Mouse (Mus musculus) small intestine, adult 2 months (tissue): Measurements from ENCODE around the gene Zbtb8os. TPM values are rescaled to one million over a fixed set of nuclear protein-coding genes. Genes with fewer than 3 reads are reported as not detected.
"Not testable (repeated sequence)": the region's sequence is repeated elsewhere in the genome, so short reads cannot be mapped to it uniquely, and the experiment has no call there.

Source experiments
- H3K27ac ChIP-seq: fragments of 200-500 bp; 2 replicates; pipeline ENCODE4 v1.5.1; 2012; ENCODE audit warnings: low read depth, low read length, control low read depth, inconsistent platforms; ENCODE audit not compliant: insufficient read depth
- H3K27me3 ChIP-seq: fragments of 200-500 bp; 2 replicates; pipeline ENCODE4 v1.6.1; 2012; ENCODE audit warnings: mild to moderate bottlenecking, moderate library complexity, low read length, inconsistent platforms; ENCODE audit not compliant: control insufficient read depth, insufficient read depth
- H3K36me3 ChIP-seq: fragments of 200-500 bp; 2 replicates; pipeline ENCODE4 v1.6.1; 2012; ENCODE audit warnings: mild to moderate bottlenecking, low read length, control low read depth, inconsistent platforms; ENCODE audit not compliant: control insufficient read depth, insufficient read depth
- H3K4me1 ChIP-seq: fragments of 200-500 bp; 2 replicates; pipeline ENCODE4 v1.6.1; 2012; ENCODE audit warnings: low read length, inconsistent platforms, mixed read lengths; ENCODE audit not compliant: control insufficient read depth, insufficient read depth, insufficient read length
- H3K4me3 ChIP-seq: fragments of 200-500 bp; 2 replicates; pipeline ENCODE4 v1.5.1; 2012; ENCODE audit warnings: low read depth, mild to moderate bottlenecking, control low read depth, inconsistent platforms, low read length, moderate library complexity
- CTCF ChIP-seq: fragments of 200-500 bp; IDR thresholded peaks from 2 replicates; pipeline ENCODE4 v1.5.1; 2012; ENCODE audit warnings: low read depth, mild to moderate bottlenecking, control low read depth, inconsistent platforms, low read length, moderate library complexity, mixed read lengths; ENCODE audit not compliant: insufficient replicate concordance, insufficient read length; ENCODE audit errors: extremely low read depth
- POLR2A ChIP-seq: fragments of 200-500 bp; IDR thresholded peaks from 2 replicates; pipeline ENCODE4 v1.6.1; 2012; ENCODE audit warnings: low read depth, mild to moderate bottlenecking, control low read depth, inconsistent platforms, low read length, moderate library complexity
- WGBS: fragments of 180-500 bp; shearing (Covaris S2); methylation state at CpG from one replicate; pipeline ENCODE4 v1.1.7; 2018; 5-methylcytosine and 5-hydroxymethylcytosine counted together
- polyA plus RNA-seq: library from polyadenylated mRNA; depleted of rRNA; stranded (reverse); fragments of >200 nt; gene quantifications from 2 replicates; pipeline ENCODE4 v1.2.3, GENCODE M21; 2012

Gene Zbtb8os
- polyA plus RNA-seq, 1 experiment: 9.6 TPM

DNA sequence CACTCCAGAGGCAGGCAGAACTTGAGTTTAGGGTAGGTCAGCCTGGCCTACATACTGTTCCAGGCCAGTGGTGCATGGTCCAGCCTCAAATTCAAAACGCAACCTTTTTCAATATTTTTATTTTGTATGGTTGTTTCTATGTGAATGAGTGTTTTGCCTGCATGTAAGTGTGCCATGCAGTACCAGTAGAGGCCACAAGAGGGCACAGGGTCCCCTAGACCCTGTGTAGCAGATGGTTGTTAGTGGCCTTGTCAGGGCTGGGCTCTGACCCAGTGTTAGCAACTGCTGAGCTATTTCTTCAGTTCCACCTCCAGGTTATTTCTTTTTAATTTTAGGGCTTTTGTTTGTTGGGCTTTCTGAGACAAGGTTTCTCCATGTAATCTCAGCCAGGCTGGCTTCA, 15.1 kb downstream of the Zbtb8os start:
- TF ChIP-seq POLR2A (no peak), CTCF (peak; percentile 97; the same call in 1 of the 2 replicates)
- WGBS: 12% methylated on average over 1 of the region's 1 CpGs
- Histone ChIP-seq H3K36me3 (peaks cover 19% of the 10 kb centered on the region), H3K27ac (no peak overlapping the region), H3K4me1 (peaks cover 2% of the 10 kb centered on the region; the same call in 1 of the 2 replicates), H3K4me3 (no peak overlapping the region), H3K27me3 (no peaks in the 10 kb centered on the region)

DNA sequence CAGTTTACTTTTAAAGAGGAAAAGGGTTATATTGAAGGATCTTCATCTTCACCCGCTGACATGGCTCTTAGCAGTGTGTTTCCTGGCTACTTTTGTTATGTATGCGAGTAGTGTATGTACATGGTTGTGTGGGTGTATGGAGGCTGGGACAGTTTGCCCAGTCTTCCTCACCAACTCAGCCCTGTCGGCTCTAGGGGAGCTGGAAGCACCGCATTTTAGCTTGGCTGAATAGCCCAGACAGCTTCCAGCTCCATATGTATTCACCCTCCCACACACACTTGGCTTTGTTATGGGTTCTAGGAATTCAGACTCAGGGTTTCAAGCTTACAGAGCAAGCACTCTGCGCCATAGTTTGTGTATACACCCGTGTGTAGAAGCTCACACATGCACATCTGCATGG, 15.6 kb downstream of the Zbtb8os start:
- H3K27ac ChIP-seq: no peak overlapping the region
- no peak overlapping the region for H3K4me3 ChIP-seq
- peaks cover 23% of the 10 kb centered on the region for H3K36me3 ChIP-seq
- TF ChIP-seq POLR2A: no peak
- no peak for TF ChIP-seq CTCF
- 72% methylated on average over 6 of the region's 6 CpGs for WGBS
- H3K27me3 ChIP-seq: no peaks in the 10 kb centered on the region
- H3K4me1 ChIP-seq: peaks cover 2% of the 10 kb centered on the region; the same call in 1 of the 2 replicates

DNA sequence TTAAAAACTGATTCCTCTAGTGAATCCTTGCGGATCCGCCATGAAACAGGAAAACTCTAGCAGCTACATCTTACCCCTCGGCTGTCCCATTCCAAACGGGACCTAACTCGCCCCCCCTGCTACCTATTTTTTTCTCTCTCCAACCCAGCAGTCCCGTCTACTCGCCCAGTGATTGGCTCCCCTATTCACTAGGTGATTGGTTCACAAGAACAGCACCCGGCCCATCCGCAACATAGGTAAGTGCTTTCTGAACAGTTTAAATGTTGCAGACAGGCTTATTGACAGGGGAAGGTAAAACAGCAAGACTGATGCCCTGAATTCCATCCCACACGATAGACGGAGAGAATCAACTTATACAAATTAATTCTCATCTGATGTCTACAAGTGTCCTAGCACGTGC, 17.7 kb downstream of the Zbtb8os start:
- peaks cover 37% of the 10 kb centered on the region for H3K36me3 ChIP-seq
- H3K4me1 ChIP-seq: no peaks in the 10 kb centered on the region
- no peaks in the 10 kb centered on the region for H3K27me3 ChIP-seq
- WGBS: 93% methylated on average over 12 of the region's 12 CpGs
- no peak overlapping the region for H3K27ac ChIP-seq
- no peak overlapping the region for H3K4me3 ChIP-seq
- TF ChIP-seq POLR2A (no peak), CTCF (no peak)

DNA sequence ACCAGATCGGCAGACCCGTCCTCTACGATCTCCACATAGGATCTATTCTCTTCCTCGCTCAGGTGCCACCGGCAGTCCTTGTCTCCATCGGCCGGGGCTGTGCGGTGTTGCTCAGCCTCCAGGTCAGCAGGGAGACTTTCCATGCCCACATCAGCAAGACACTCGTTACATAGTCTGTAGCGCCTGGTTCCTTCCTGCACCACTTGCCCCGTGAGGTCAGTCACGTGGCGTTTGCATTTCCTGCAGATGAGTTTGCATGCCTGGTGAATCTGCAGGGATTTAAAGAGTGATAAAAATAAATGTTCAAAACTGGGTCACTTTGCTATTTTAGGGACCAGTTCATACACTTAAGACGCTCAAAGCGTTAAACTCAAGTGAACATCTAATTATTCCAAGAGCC, 18.7 kb downstream of the Zbtb8os start:
- H3K4me1 ChIP-seq: no peaks in the 10 kb centered on the region
- H3K27ac ChIP-seq: no peak overlapping the region
- no peak overlapping the region for H3K4me3 ChIP-seq
- TF ChIP-seq CTCF (no peak), POLR2A (no peak)
- no peaks in the 10 kb centered on the region for H3K27me3 ChIP-seq
- 83% methylated on average over 15 of the region's 15 CpGs for WGBS
- peaks cover 37% of the 10 kb centered on the region for H3K36me3 ChIP-seq

DNA sequence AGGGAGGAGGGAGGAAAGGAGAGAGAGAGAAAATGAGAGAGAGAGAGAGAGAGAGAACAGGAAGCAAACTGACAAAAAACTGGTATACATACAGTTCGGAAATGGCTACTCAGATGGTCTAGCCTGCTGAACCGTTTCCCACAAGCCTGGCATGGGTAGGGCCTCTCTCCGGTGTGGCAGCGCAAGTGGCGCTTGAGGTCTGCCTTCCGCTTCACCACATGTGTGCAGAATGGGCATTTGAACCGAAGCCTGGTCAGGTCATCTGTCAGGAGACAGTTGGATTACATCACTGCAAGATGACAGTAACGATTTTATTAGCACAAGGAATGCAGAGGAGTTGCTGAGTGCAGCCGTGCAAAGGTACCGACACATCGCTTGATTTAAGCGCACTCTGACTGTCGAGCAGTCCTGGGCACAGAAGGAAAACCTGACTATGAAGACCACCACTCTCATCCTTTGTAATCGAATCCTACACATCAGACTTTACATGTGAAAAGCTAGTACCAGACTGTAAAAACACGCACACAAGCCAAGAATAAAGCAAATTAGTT, 22.2 kb downstream of the Zbtb8os start:
- no peak overlapping the region for H3K4me3 ChIP-seq
- H3K27ac ChIP-seq: no peak overlapping the region
- WGBS: 82% methylated on average over 15 of the region's 15 CpGs
- no peaks in the 10 kb centered on the region for H3K27me3 ChIP-seq
- TF ChIP-seq CTCF (no peak), POLR2A (no peak)
- H3K36me3 ChIP-seq: peaks cover 51% of the 10 kb centered on the region
- no peaks in the 10 kb centered on the region for H3K4me1 ChIP-seq

GRCm38 (mm10) chr4:129362238-129362637, 26.7 kb downstream of the Zbtb8os start:
- not testable (repeated sequence) for H3K4me1 ChIP-seq, H3K4me3 ChIP-seq, H3K27me3 ChIP-seq, H3K27ac ChIP-seq
- 88% methylated on average over 3 of the region's 3 CpGs for WGBS
- peaks cover 32% of the 10 kb centered on the region for H3K36me3 ChIP-seq

DNA sequence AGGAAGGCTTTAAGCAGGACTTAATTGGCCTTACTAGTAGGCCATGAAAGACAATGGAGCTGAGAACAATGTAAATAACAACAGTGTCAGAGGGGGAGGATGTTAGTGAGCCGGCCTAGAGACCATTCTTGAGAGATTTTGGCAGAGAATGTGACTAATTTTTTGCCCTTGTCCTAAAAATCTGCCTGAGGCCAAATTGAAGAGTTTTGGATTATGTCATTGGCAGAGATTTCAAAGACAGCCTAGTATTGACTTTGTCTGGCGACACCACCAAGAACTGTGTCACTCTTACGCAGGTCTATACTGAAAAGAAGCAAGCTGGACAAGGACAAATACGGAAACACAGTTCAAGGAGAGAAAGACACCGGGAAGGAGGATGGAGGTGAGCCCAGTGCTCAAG, 27.3 kb downstream of the Zbtb8os start:
- TF ChIP-seq CTCF (no peak), POLR2A (no peak)
- Histone ChIP-seq H3K4me3 (no peak overlapping the region), H3K27ac (no peak overlapping the region), H3K27me3 (no peaks in the 10 kb centered on the region), H3K4me1 (peaks cover 5% of the 10 kb centered on the region), H3K36me3 (peaks cover 28% of the 10 kb centered on the region)
- 81% methylated on average over 5 of the region's 5 CpGs for WGBS

GRCm38 (mm10) chr4:129363463-129363862, 28.0 kb downstream of the Zbtb8os start:
- TF ChIP-seq CTCF (no peak), POLR2A (no peak)
- H3K4me1 ChIP-seq: peaks cover 5% of the 10 kb centered on the region
- WGBS: 89% methylated on average over 9 of the region's 9 CpGs

More at GRCm38 (mm10) chr4:129363463-129363862, 28.0 kb downstream of the Zbtb8os start:
- no peak overlapping the region for H3K4me3 ChIP-seq
- no peak overlapping the region for H3K27ac ChIP-seq
- no peaks in the 10 kb centered on the region for H3K27me3 ChIP-seq
- peaks cover 26% of the 10 kb centered on the region for H3K36me3 ChIP-seq
